Mouse (Mus musculus) small intestine, adult 2 months (tissue): ENCODE results near the gene Plac1.

ENCODE experiments used
- CTCF ChIP-seq: fragments of 200-500 bp; IDR thresholded peaks from 2 replicates; pipeline ENCODE4 v1.5.1; 2012; ENCODE audit warnings: low read depth, mild to moderate bottlenecking, control low read depth, inconsistent platforms, low read length, moderate library complexity, mixed read lengths; ENCODE audit not compliant: insufficient replicate concordance, insufficient read length; ENCODE audit errors: extremely low read depth
- POLR2A ChIP-seq: fragments of 200-500 bp; IDR thresholded peaks from 2 replicates; pipeline ENCODE4 v1.6.1; 2012; ENCODE audit warnings: low read depth, mild to moderate bottlenecking, control low read depth, inconsistent platforms, low read length, moderate library complexity

- no peak for TF ChIP-seq CTCF
- TF ChIP-seq POLR2A = no peak
These were observed 116.3 kb downstream of the Plac1 start for GRCm38 (mm10) chrX:53123562-53123961.
